11 mouse cellular contexts compared by ENCODE assay signal in the genomic region with DNA sequence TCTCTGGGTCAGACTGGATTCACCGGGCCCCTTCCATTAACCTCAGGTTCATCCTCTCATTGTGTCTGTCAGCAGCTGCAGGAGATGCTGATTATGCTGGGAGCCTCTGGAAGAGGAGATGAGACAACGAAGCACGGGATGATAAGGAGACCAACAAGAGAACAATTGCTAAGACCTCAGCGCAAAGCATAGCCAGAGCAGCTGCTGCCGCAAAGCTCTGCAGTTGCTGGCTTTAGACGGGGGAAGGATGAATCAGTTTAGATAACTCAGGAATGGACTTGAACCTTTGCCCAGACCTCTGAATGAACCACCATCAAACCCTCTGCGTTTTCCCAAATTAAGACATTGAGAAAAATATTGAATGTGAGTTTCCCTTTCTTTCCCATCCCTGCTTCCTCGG.
DNase-seq lines count a peak whose midpoint lies in the region; ATAC-seq and TF ChIP-seq lines count a peak whose summit lies in the region.
"Had no signal": no experiment of that assay in that cellular context is flagged by ENCODE, and none has a peak within 500 bp of the region (broad histone marks: within the 10 kb centered on the region; RNA-seq: fewer than 3 reads in every experiment).

No protein-coding gene starts in this region.

- no peak for TF ChIP-seq POLR2A in liver, adult 2 months (IDR thresholded peaks at IDR 0.05; ENCODE audit: extremely low read depth, insufficient read depth, low read length)

- H3K27ac ChIP-seq in liver, adult 2 months (replicated peaks; ENCODE audit: insufficient read depth, low read depth, low read length), result no peak overlapping the region
- no peak overlapping the region for H3K27ac ChIP-seq in liver, embryonic 12.5 days
- H3K27ac ChIP-seq in heart, embryonic 12.5 days (ENCODE audit: poor library complexity, severe bottlenecking), result no peak overlapping the region
- no peak overlapping the region for H3K27ac ChIP-seq in neural tube, embryonic 15.5 days (replicated peaks)
- H3K27ac ChIP-seq: liver, embryonic 13.5 days had no signal

- H3K4me1 ChIP-seq in liver, adult 2 months (ENCODE audit: control insufficient read depth, insufficient read depth, low read length), result peaks cover 2% of the 10 kb centered on the region
- H3K4me1 ChIP-seq in liver, embryonic 12.5 days, result no peaks in the 10 kb centered on the region
- H3K4me1 ChIP-seq in heart, embryonic 12.5 days (replicated peaks), result peaks cover 19% of the 10 kb centered on the region
- H3K4me1 ChIP-seq in neural tube, embryonic 15.5 days, result no peaks in the 10 kb centered on the region
- H3K4me1 ChIP-seq: liver, embryonic 13.5 days had no signal

- no peaks in the 10 kb centered on the region for H3K36me3 ChIP-seq in liver, adult 2 months (ENCODE audit: control insufficient read depth, insufficient read depth, low read length)
- H3K36me3 ChIP-seq in liver, embryonic 12.5 days, result no peaks in the 10 kb centered on the region
- H3K36me3 ChIP-seq in heart, embryonic 12.5 days, result no peaks in the 10 kb centered on the region
- no peaks in the 10 kb centered on the region for H3K36me3 ChIP-seq in neural tube, embryonic 15.5 days
- H3K36me3 ChIP-seq: liver, embryonic 13.5 days had no signal

- H3K9ac ChIP-seq in liver, adult 2 months (ENCODE audit: low read depth, low read length), result no peak overlapping the region
- H3K9ac ChIP-seq in liver, embryonic 12.5 days, result no peak overlapping the region
- no peak overlapping the region for H3K9ac ChIP-seq in heart, embryonic 12.5 days
- H3K9ac ChIP-seq in neural tube, embryonic 15.5 days (replicated peaks), result no peak overlapping the region
- H3K9ac ChIP-seq: forebrain, postnatal 0 days; liver, embryonic 13.5 days had no signal

- H3K4me2 ChIP-seq in liver, embryonic 12.5 days, result no peak overlapping the region
- H3K4me2 ChIP-seq in heart, embryonic 12.5 days, result peak overlapping the region; percentile 46
- no peak overlapping the region for H3K4me2 ChIP-seq in neural tube, embryonic 15.5 days
- H3K4me2 ChIP-seq: liver, embryonic 13.5 days had no signal

- no peaks in the 10 kb centered on the region for H3K9me3 ChIP-seq in liver, embryonic 12.5 days (replicated peaks)
- H3K9me3 ChIP-seq in heart, embryonic 12.5 days (replicated peaks), result peaks cover 4% of the 10 kb centered on the region; the same call in 1 of the 2 replicates
- no peaks in the 10 kb centered on the region for H3K9me3 ChIP-seq in neural tube, embryonic 15.5 days (replicated peaks)
- H3K9me3 ChIP-seq: liver, embryonic 13.5 days had no signal

- H3K27me3 ChIP-seq in liver, adult 2 months (ENCODE audit: control insufficient read depth, insufficient read depth, low read length), result no peaks in the 10 kb centered on the region
- no peaks in the 10 kb centered on the region for H3K27me3 ChIP-seq in liver, embryonic 12.5 days (replicated peaks)
- no peaks in the 10 kb centered on the region; the same call in 1 of the 2 replicates for H3K27me3 ChIP-seq in heart, embryonic 12.5 days (replicated peaks)
- no peaks in the 10 kb centered on the region for H3K27me3 ChIP-seq in neural tube, embryonic 15.5 days (replicated peaks)
- H3K27me3 ChIP-seq: liver, embryonic 13.5 days; Patski had no signal

- TF ChIP-seq CTCF in liver, adult 2 months (IDR thresholded peaks at IDR 0.05; ENCODE audit: low read depth, low read length), result no peak

- H3K4me3 ChIP-seq in liver, adult 2 months (ENCODE audit: insufficient read depth, low read depth, low read length), result no peak overlapping the region
- no peak overlapping the region for H3K4me3 ChIP-seq in liver, embryonic 12.5 days
- no peak overlapping the region for H3K4me3 ChIP-seq in heart, embryonic 12.5 days
- no peak overlapping the region for H3K4me3 ChIP-seq in neural tube, embryonic 15.5 days (replicated peaks)
- H3K4me3 ChIP-seq: liver, embryonic 13.5 days had no signal

- ATAC-seq in liver, embryonic 12.5 days, result no peak
- ATAC-seq in heart, embryonic 12.5 days (ENCODE audit: insufficient number of reproducible peaks, low FRiP score), result peak; percentile 64
- no peak for ATAC-seq in neural tube, embryonic 15.5 days (ENCODE audit: low FRiP score)
- ATAC-seq: forebrain, postnatal 0 days; Patski had no signal

- H3K79me2 ChIP-seq in liver, adult 2 months (ENCODE audit: control insufficient read depth, insufficient read depth, low read length), result no peaks in the 10 kb centered on the region

- DNase-seq in liver, adult 2 months (ENCODE audit: extremely low read depth, low read depth, low spot score), result peak; percentile 15
- peak; percentile 36 for DNase-seq in gastrocnemius, adult 18-20 months (ENCODE audit: low spot score)
- DNase-seq in lung, postnatal 25 days (ENCODE audit: low spot score), result peak; percentile 20
- DNase-seq in left cerebral cortex, adult 9 months (ENCODE audit: low spot score in 2 of 2), result no peak
- DNase-seq: cerebellum, postnatal 10 days; forebrain, postnatal 0 days; liver, embryonic 13.5 days had no signal

- 18% methylated on average over 8 of the region's 8 CpGs for WGBS in liver, adult 2 months
- 18% methylated on average over 8 of the region's 8 CpGs for WGBS in liver, embryonic 12.5 days (ENCODE audit: insufficient replicate concordance)
- WGBS in heart, embryonic 12.5 days, result 10% methylated on average over 8 of the region's 8 CpGs
- WGBS in neural tube, embryonic 15.5 days, result 55% methylated on average over 8 of the region's 8 CpGs

Comparison
In these comparisons a context has a peak if more than half of its experiments do, and no peak if none do; other contexts are left out.
1. DNase-seq: peak in liver, adult 2 months (single experiment), gastrocnemius, adult 18-20 months (single experiment) and lung, postnatal 25 days (single experiment); none in left cerebral cortex, adult 9 months (0 of 2).